Mouse (Mus musculus): ENCODE results near the gene Nme4. TPM values are rescaled to one million over a fixed set of nuclear protein-coding genes. Genes with fewer than 3 reads are reported as not detected.

The Nme4 gene
- polyA plus RNA-seq, 1 experiment from 2014 or later, result 23.7 TPM

DNA sequence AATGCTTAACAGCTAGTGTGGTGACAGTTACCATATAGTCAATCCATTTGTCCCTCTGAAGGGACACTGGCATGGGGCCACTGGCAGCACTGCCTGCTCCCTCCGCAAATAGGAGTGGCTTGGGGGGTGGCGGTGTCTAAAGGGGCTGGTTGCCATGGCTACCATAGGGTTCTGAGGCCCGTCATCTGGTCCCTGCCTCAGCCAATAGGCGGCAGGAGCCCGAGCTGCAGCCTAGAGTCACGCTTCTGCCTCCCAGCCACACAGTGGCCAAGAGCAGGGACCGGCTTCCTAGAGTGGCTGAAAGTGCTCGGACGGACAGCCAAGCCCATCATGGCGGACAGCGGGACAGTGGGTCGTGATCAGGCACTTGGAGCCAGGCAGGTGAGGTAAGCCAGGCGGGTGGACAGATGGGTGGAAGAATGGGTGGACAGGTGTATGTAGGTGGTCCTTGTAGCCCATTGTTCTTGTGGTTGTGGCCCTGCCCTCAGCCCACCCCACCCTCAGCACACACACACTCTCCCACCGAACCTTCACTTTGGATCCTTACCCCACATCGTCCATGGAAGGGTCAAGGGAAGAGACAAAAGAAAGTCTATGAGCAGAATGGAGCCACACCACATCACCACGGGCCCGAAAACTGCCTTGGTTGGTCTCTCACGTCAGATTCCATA is 35.8 kb upstream of the Nme4 start:
- peaks cover 40% of the 10 kb centered on the region for H3K36me3 ChIP-seq (ENCODE audit: control insufficient read depth, insufficient read depth, low read length)
- ATAC-seq (ENCODE audit: low FRiP score, low TSS enrichment) (peak; percentile 83), DNase-seq (peak; percentile 88)
- no peaks in the 10 kb centered on the region for H3K27me3 ChIP-seq (ENCODE audit: control insufficient read depth, insufficient read depth, low read length)
- H3K4me3 ChIP-seq (replicated peaks; ENCODE audit: low read depth, low read length), result peak overlapping the region; percentile 44
- peak overlapping the region; percentile 66 for H3K4me2 ChIP-seq (ENCODE audit: low read length)
- H3K9me3 ChIP-seq (ENCODE audit: control insufficient read depth, low read length), result no peaks in the 10 kb centered on the region
- peaks cover 13% of the 10 kb centered on the region for H3K4me1 ChIP-seq (ENCODE audit: control insufficient read depth, insufficient read depth, low read length)
- H3K27ac ChIP-seq (replicated peaks; ENCODE audit: low read depth, low read length), result peak overlapping the region; percentile 85
- WGBS, result 32% methylated on average over 18 of the region's 18 CpGs
- H3K9ac ChIP-seq (replicated peaks; ENCODE audit: low read length), result peak overlapping the region; percentile 66

DNA sequence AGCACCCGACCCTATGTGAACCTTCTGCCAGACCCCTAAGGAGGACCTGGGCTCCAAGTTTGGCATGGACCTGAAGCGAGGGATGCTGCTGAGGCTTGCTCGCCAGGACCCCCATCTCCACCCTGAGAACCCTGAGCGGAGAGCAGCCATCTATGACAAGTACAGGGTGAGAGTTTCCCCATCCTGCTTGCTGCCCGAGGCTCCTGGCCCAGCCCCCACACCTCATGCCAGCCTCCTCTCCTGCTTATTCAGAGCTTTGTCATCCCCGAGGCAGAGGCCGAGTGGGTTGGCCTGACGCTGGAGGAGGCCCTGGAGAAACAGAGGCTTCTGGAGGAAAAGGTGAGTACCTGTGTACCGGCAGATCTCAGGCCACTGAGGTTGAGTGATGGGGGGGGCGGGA is 29.8 kb upstream of the Nme4 start:
- Histone ChIP-seq H3K9ac (replicated peaks; ENCODE audit: low read length) (no peak overlapping the region), H3K4me1 (ENCODE audit: control insufficient read depth, insufficient read depth, low read length) (peaks cover 9% of the 10 kb centered on the region), H3K4me2 (ENCODE audit: low read length) (no peak overlapping the region), H3K27me3 (ENCODE audit: control insufficient read depth, insufficient read depth, low read length) (no peaks in the 10 kb centered on the region), H3K4me3 (replicated peaks; ENCODE audit: low read depth, low read length) (no peak overlapping the region), H3K27ac (replicated peaks; ENCODE audit: low read depth, low read length) (no peak overlapping the region), H3K36me3 (ENCODE audit: control insufficient read depth, insufficient read depth, low read length) (peaks cover 50% of the 10 kb centered on the region), H3K9me3 (ENCODE audit: control insufficient read depth, low read length) (no peaks in the 10 kb centered on the region)
- no peak for DNase-seq
- no peak for ATAC-seq (ENCODE audit: low FRiP score, low TSS enrichment)
- 92% methylated on average over 10 of the region's 10 CpGs for WGBS

DNA sequence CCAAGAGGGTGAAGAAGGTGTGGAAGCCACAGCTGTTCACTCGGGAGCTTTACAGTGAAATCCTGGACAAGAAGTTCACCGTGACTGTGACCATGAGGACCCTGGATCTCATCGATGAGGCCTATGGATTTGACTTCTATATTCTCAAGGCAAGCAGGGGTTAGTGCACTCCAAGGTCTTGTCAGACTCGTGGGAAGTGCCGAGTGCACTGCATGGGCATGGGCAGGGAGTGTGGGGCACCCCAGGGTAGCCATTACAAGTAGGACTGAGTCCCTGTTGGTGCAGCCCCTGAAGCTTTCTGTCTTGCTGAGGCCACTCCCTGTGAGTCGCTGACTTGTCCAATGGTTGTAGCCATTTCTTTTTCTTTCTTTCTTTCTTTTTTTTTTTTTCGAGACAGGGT is 29.2 kb upstream of the Nme4 start:
- peaks cover 9% of the 10 kb centered on the region for H3K4me1 ChIP-seq (ENCODE audit: control insufficient read depth, insufficient read depth, low read length)
- H3K36me3 ChIP-seq (ENCODE audit: control insufficient read depth, insufficient read depth, low read length), result peaks cover 43% of the 10 kb centered on the region
- H3K4me2 ChIP-seq (ENCODE audit: low read length), result peak overlapping the region; percentile 86
- H3K27ac ChIP-seq (replicated peaks; ENCODE audit: low read depth, low read length), result no peak overlapping the region
- no peak overlapping the region for H3K9ac ChIP-seq (replicated peaks; ENCODE audit: low read length)
- no peaks in the 10 kb centered on the region for H3K9me3 ChIP-seq (ENCODE audit: control insufficient read depth, low read length)
- ATAC-seq (ENCODE audit: low FRiP score, low TSS enrichment), result no peak
- H3K4me3 ChIP-seq (replicated peaks; ENCODE audit: low read depth, low read length), result peak overlapping the region; percentile 90
- 90% methylated on average over 7 of the region's 7 CpGs for WGBS
- no peak for DNase-seq
- no peaks in the 10 kb centered on the region for H3K27me3 ChIP-seq (ENCODE audit: control insufficient read depth, insufficient read depth, low read length)

DNA sequence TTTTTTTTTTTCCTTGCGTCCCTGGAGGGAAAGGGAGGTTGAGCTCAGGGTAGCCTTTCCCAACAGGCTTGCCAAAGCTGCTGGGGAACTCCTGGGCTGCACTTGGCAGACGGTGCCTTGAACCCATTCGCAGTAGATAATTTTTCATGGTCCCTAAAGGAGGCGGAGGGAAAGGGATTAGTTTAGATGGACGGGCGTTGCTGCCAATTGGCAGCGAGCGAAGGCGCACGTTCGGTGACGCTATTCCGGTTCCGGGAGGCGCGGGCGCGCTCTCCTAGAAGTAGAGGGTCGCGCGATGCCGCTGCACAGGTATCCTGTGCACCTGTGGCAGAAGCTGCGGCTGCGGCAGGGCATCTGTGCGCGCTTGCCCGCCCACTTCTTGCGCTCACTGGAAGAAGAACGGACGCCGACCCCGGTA is 27.9 kb upstream of the Nme4 start, which contains the start of gene Mrpl28:
Mrpl28 (plus strand) TSS at position 234 of the 418 bp plus-strand sequence.
- H3K9me3 ChIP-seq (ENCODE audit: control insufficient read depth, low read length), result no peaks in the 10 kb centered on the region
- H3K4me3 ChIP-seq (replicated peaks; ENCODE audit: low read depth, low read length), result peak within 1 kb of the TSS; percentile 90
- H3K9ac ChIP-seq (replicated peaks; ENCODE audit: low read length), result peak within 1 kb of the TSS; percentile 73
- H3K4me1 ChIP-seq (ENCODE audit: control insufficient read depth, insufficient read depth, low read length), result peaks cover 9% of the 10 kb centered on the region
- peak; percentile 92 for ATAC-seq (ENCODE audit: low FRiP score, low TSS enrichment)
- H3K4me2 ChIP-seq (ENCODE audit: low read length), result peak within 1 kb of the TSS; percentile 86
- WGBS, result 0% methylated on average over 32 of the region's 32 CpGs
- peak; percentile 99 for DNase-seq
- 0 out of 2 replicates have a peak within 1 kb of the TSS, but pooled peaks have one; percentile 41 for H3K27ac ChIP-seq (replicated peaks; ENCODE audit: low read depth, low read length)
- peaks cover 31% of the 10 kb centered on the region for H3K36me3 ChIP-seq (ENCODE audit: control insufficient read depth, insufficient read depth, low read length)
- 0 out of 2 replicates have a peak, but pooled peaks cover 5% of the 10 kb centered on the region for H3K27me3 ChIP-seq (ENCODE audit: control insufficient read depth, insufficient read depth, low read length)

DNA sequence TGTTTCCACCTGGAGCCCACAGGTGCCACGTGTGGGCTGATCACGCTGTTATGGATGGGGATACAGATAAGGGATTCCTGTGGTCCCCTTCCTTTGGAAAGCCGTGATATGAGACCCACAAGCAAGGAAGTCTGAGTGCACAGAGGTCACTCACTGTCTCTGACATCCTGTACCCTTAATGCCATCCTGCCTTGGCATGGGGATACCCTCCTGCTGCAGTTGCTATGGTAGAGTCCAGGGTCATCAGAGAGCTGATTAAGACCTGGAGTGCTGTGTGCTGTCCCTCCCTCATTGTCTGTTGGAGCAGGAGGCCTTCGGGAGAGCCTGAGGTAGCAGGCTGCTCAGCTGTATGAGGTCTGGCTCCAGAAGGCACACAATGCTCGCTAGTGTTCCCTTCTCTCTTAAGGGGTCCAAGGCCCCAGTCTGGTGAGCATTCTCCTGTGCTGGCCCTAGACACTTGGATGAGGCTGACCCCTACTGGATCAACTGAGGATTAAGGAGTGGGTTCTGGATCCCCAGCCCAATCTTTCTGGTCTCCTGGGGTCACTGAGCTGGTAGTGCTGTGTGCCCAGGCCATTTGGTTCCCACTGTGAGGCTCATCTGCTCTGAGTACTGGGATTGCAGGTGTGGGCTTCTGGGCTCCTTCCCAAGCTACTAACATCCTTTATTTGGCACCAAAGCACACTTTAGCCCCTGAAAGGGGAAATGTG is 27.2 kb upstream of the Nme4 start:
- Histone ChIP-seq H3K4me2 (ENCODE audit: low read length) (no peak overlapping the region), H3K9me3 (ENCODE audit: control insufficient read depth, low read length) (no peaks in the 10 kb centered on the region), H3K4me3 (replicated peaks; ENCODE audit: low read depth, low read length) (no peak overlapping the region), H3K27ac (replicated peaks; ENCODE audit: low read depth, low read length) (no peak overlapping the region), H3K9ac (replicated peaks; ENCODE audit: low read length) (no peak overlapping the region), H3K4me1 (ENCODE audit: control insufficient read depth, insufficient read depth, low read length) (peaks cover 9% of the 10 kb centered on the region), H3K36me3 (ENCODE audit: control insufficient read depth, insufficient read depth, low read length) (peaks cover 24% of the 10 kb centered on the region), H3K27me3 (ENCODE audit: control insufficient read depth, insufficient read depth, low read length) (0 out of 2 replicates have a peak, but pooled peaks cover 5% of the 10 kb centered on the region)
- 54% methylated on average over 5 of the region's 5 CpGs for WGBS
- ATAC-seq (ENCODE audit: low FRiP score, low TSS enrichment), result no peak
- DNase-seq, result no peak

DNA sequence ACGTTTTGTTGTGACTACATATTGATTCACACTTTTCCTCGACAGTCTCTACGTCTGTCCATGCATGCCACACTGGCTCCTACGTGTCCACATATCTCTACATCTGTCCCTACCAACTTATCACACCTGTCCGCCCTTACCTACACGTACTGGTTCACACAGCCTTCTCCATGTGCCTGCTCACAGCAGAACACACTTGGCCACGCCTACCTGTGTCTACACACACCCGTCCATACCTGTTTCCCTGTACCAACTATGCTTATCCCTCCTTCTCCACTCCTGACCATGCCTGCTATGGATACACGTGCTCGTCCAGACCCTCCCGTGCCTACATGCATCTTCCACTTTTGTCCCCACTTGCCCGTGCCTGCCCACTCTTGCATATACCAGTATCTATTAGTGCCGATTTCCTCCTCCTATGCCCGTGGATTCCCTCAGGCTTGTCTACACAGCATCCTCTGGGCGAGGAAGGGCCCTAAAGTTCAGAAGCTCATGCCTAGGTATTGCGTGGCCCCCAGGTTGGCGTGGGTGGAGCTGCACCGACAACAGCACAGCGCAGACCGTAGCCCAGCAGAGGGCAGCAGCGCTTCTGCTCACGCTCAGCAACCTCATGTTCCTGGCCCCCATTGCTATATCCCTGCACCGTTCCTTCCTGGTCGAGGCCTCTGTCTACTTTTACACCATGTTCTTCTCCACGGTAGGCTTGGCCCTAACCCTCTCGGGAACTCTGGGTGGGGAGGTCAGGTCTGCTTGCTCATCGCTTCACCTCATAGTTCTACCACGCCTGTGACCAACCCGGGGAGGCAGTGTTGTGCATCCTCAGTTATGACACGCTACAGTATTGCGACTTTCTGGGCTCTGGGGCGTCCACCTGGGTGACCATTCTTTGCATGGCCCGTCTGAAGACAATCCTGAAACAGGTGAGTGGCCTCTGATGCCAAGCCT is 24.6 kb upstream of the Nme4 start:
- no peaks in the 10 kb centered on the region for H3K9me3 ChIP-seq (ENCODE audit: control insufficient read depth, low read length)
- no peak overlapping the region for H3K4me2 ChIP-seq (ENCODE audit: low read length)
- H3K4me3 ChIP-seq (replicated peaks; ENCODE audit: low read depth, low read length), result no peak overlapping the region
- ATAC-seq (ENCODE audit: low FRiP score, low TSS enrichment), result no peak; the same call in 1 of the 2 replicates
- H3K27ac ChIP-seq (replicated peaks; ENCODE audit: low read depth, low read length), result no peak overlapping the region
- peak; percentile 82 for DNase-seq
- WGBS, result 47% methylated on average over 33 of the region's 33 CpGs
- H3K27me3 ChIP-seq (ENCODE audit: control insufficient read depth, insufficient read depth, low read length), result peaks cover 22% of the 10 kb centered on the region
- H3K9ac ChIP-seq (replicated peaks; ENCODE audit: low read length), result no peak overlapping the region
- H3K4me1 ChIP-seq (ENCODE audit: control insufficient read depth, insufficient read depth, low read length), result peaks cover 9% of the 10 kb centered on the region
- no peaks in the 10 kb centered on the region for H3K36me3 ChIP-seq (ENCODE audit: control insufficient read depth, insufficient read depth, low read length)

DNA sequence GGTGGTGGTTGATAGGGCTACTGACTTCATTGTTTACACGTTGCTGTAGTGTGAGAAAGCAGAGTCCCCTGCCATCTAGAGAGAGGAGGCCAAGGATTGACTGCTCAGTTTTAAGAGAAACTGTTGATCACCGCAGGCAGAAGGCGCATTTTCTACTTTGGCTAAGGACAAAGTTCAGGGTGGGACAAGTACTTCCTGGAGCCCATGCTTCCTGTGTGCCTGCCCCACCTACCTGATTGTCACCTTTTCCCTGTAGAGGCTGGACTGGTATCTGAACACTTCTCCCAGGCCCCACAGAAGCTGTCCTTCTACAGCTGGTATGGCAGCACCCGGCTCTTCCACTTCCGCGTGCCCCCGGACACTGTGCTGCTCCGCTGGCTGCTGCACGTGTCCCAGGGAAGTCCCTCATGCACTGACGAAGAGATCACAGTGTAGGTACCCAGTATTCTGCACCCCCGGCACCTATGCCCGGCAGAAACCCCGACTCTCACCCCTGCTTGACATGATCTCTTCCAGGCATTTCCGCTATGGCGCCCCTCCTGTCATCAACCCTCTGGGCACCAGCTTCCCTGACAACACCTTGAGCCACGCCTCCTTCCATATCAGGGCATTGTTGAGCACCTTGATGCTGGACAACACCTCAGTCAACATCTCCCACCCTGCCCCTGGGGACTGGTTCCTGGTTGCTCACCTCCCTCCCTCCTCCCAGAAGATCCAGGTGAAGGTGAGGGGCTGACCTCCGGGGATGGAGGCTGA is 21.3 kb upstream of the Nme4 start:
- H3K4me1 ChIP-seq (ENCODE audit: control insufficient read depth, insufficient read depth, low read length), result peaks cover 5% of the 10 kb centered on the region
- H3K4me2 ChIP-seq (ENCODE audit: low read length), result no peak overlapping the region
- no peaks in the 10 kb centered on the region for H3K9me3 ChIP-seq (ENCODE audit: control insufficient read depth, low read length)
- DNase-seq (no peak), ATAC-seq (ENCODE audit: low FRiP score, low TSS enrichment) (no peak)
- H3K36me3 ChIP-seq (ENCODE audit: control insufficient read depth, insufficient read depth, low read length), result no peaks in the 10 kb centered on the region
- peaks cover 41% of the 10 kb centered on the region for H3K27me3 ChIP-seq (ENCODE audit: control insufficient read depth, insufficient read depth, low read length)
- no peak overlapping the region for H3K9ac ChIP-seq (replicated peaks; ENCODE audit: low read length)
- WGBS, result 87% methylated on average over 17 of the region's 17 CpGs
- H3K27ac ChIP-seq (replicated peaks; ENCODE audit: low read depth, low read length), result no peak overlapping the region
- H3K4me3 ChIP-seq (replicated peaks; ENCODE audit: low read depth, low read length), result no peak overlapping the region

DNA sequence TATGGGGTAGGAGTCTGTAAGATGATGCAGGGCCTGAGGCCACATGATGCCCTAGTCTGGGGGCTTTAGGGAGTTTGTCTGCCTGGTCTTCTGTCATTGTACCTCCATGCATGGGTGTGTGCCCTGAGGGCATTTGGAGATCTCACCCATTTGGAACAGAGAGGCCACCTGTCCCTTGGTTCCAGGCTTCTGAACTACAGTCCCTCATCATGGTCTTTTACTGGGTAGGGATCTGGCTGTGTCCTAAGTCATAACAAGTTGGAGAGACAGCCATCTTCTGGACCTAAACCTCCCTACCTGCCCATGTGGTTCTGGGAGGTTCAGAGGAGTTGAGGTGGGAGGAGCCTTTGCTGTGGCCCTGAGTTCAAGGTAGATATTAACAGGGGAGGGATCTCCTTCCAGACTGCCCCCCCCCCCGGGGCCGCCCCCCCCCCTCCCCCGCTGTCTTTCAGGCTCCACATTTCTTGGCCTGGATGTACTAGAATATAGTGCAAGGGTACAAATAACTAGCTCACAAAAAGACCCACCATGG is 20.6 kb upstream of the Nme4 start:
- no peak overlapping the region for H3K4me3 ChIP-seq (replicated peaks; ENCODE audit: low read depth, low read length)
- H3K4me2 ChIP-seq (ENCODE audit: low read length), result no peak overlapping the region
- H3K4me1 ChIP-seq (ENCODE audit: control insufficient read depth, insufficient read depth, low read length), result peaks cover 5% of the 10 kb centered on the region
- no peaks in the 10 kb centered on the region for H3K9me3 ChIP-seq (ENCODE audit: control insufficient read depth, low read length)
- peaks cover 48% of the 10 kb centered on the region for H3K27me3 ChIP-seq (ENCODE audit: control insufficient read depth, insufficient read depth, low read length)
- DNase-seq (no peak), ATAC-seq (ENCODE audit: low FRiP score, low TSS enrichment) (no peak)
- H3K27ac ChIP-seq (replicated peaks; ENCODE audit: low read depth, low read length), result no peak overlapping the region
- WGBS, result 80% methylated on average over 3 of the region's 3 CpGs
- no peak overlapping the region for H3K9ac ChIP-seq (replicated peaks; ENCODE audit: low read length)
- H3K36me3 ChIP-seq (ENCODE audit: control insufficient read depth, insufficient read depth, low read length), result no peaks in the 10 kb centered on the region

Measured in midbrain, embryonic 14.5 days (tissue).